Mouse (Mus musculus) MEL (cell line): ENCODE measurements at regions not wholly inside any gene's neighbourhood (a gene's known extent, or its start where the extent isn't known, plus 50 kb on each side); places are given as distances from the start of the nearest gene placed in this dataset.

Experiments
- CTCF ChIP-seq, 3 experiments: IDR thresholded peaks in 2 of 3; conservative IDR thresholded peaks in 1 of 3; 2 replicates each; pipeline ENCODE4 v1.5.1; 2011 to 2012; ENCODE audit warnings: low read length in 3 of 3, low read depth in 2 of 3, mild to moderate bottlenecking in 2 of 3, improper control_type of control experiment in 1 of 3, inconsistent platforms in 1 of 3, mixed read lengths in 1 of 3, moderate library complexity in 1 of 3; ENCODE audit not compliant: control insufficient read depth in 1 of 3, insufficient read depth in 1 of 3, poor library complexity in 1 of 3, severe bottlenecking in 1 of 3
- MAX ChIP-seq: IDR thresholded peaks from 2 replicates; pipeline ENCODE4 v1.6.1; 2011; ENCODE audit warnings: low read length, improper control_type of control experiment
- RCOR1 ChIP-seq: IDR thresholded peaks from 2 replicates; pipeline ENCODE4 v1.6.1; 2012; ENCODE audit warnings: low read depth, mild to moderate bottlenecking, inconsistent platforms, low read length, improper control_type of control experiment
- ZNF384 ChIP-seq: IDR thresholded peaks from 2 replicates; pipeline ENCODE4 v1.6.1; 2012; ENCODE audit warnings: low read depth, mild to moderate bottlenecking, inconsistent platforms, low read length, improper control_type of control experiment

- TF ChIP-seq MAX = no peak
- TF ChIP-seq CTCF (IDR thresholded peaks at IDR 0.05 in 2 of 3, conservative IDR thresholded peaks at IDR 0.05 in 1 of 3; ENCODE audit: control insufficient read depth in 1 of 3, insufficient read depth in 1 of 3, low read depth in 2 of 3, low read length in 3 of 3, poor library complexity in 1 of 3, severe bottlenecking in 1 of 3) = no peak
- no peak for TF ChIP-seq RCOR1
- no peak for TF ChIP-seq ZNF384
Observed at GRCm38 (mm10) chr7:51265896-51266295, 244.9 kb upstream of the Ano5 start.
